Mouse (Mus musculus) mature B cell (primary cell): Measurements from ENCODE around the gene Colca2.

ENCODE experiments used
- in situ Hi-C: fragments of 300-500 bp; cut with MboI; formaldehyde crosslinking; loops from 2 replicates; pipeline ENCODE4 v1.14.3; 2019

Colca2 gene

DNA sequence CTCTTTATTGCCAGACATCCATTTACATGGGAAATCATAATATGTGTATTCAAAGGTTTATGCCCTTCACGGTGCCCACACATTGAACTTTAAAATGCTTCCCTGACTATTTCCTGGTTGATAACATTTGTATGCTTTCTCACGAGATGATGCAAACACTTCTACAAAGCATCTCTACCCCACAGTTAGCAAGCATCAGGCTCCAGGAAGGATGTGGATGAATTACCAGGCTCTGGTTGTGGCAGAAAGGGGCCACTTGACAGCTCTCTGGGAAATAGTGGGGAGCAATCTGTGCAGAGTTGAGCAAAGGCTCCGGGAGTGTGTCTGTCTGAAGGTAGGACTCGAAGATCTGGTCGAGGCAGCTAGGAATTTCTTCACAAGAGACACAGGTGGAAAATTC lies 6.3 kb downstream of the Colca2 start:
- in situ Hi-C loops: no loop called here

- in situ Hi-C loops: no loop called here
Observed at GRCm38 (mm10) chr9:51271073-51271472, 7.3 kb downstream of the Colca2 start.

- in situ Hi-C loops: no loop called here
Observed at GRCm38 (mm10) chr9:51268852-51269251, 9.5 kb downstream of the Colca2 start.

DNA sequence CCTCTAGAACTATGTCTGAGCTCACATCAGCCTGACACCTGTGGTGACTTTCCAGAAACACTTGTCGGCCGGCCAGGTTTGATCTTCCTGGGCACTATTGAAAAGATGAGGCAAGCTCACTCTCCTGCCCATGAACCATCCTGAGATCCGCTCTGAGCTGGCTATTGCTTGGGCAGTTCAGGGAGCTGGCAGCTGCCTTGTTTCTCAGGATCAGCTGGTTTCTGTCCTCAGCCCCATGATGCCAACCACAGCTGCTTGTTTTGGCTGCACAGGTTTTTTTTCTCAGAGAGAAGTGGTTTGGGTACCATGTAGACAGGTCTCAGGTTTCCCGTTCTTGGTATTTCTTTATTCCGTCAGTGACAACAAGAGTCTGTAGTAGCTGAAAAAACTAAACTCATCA lies 19.9 kb downstream of the Colca2 start:
- in situ Hi-C loops: no loop called here

GRCm38 (mm10) chr9:51256780-51257502 lies 21.4 kb downstream of the Colca2 start:
- in situ Hi-C loops: no loop called here

- in situ Hi-C loops: no loop called here
Observed at GRCm38 (mm10) chr9:51238741-51239385, 39.5 kb downstream of the Colca2 start.

- in situ Hi-C loops: no loop called here
Observed at GRCm38 (mm10) chr9:51232163-51232562, 46.2 kb downstream of the Colca2 start.

- in situ Hi-C loops: no loop called here
Observed at GRCm38 (mm10) chr9:51230701-51231389, 47.5 kb downstream of the Colca2 start.

GRCm38 (mm10) chr9:51225636-51226166 lies 52.7 kb downstream of the Colca2 start:
- in situ Hi-C loops: no loop called here
